Mouse (Mus musculus) MEL (cell line): ENCODE results near the gene Dlg2.

ENCODE experiments used
- BHLHE40 ChIP-seq: IDR thresholded peaks from 2 replicates; pipeline ENCODE4 v1.6.1; 2012; ENCODE audit warnings: low read depth, mild to moderate bottlenecking, inconsistent platforms, low read length, improper control_type of control experiment, borderline replicate concordance
- CTCF ChIP-seq, 3 experiments: IDR thresholded peaks in 2 of 3; conservative IDR thresholded peaks in 1 of 3; 2 replicates each; pipeline ENCODE4 v1.5.1; 2011 to 2012; ENCODE audit warnings: low read length in 3 of 3, low read depth in 2 of 3, mild to moderate bottlenecking in 2 of 3, improper control_type of control experiment in 1 of 3, inconsistent platforms in 1 of 3, mixed read lengths in 1 of 3, moderate library complexity in 1 of 3; ENCODE audit not compliant: control insufficient read depth in 1 of 3, insufficient read depth in 1 of 3, poor library complexity in 1 of 3, severe bottlenecking in 1 of 3
- KAT2A ChIP-seq: conservative IDR thresholded peaks from 2 replicates; pipeline ENCODE4 v1.6.1; 2012; ENCODE audit warnings: low read depth, low read length, improper control_type of control experiment, inconsistent platforms
- MAX ChIP-seq: IDR thresholded peaks from 2 replicates; pipeline ENCODE4 v1.6.1; 2011; ENCODE audit warnings: low read length, improper control_type of control experiment
- POLR2A ChIP-seq, 2 experiments: IDR thresholded peaks; 2 replicates each; pipeline ENCODE4 v1.6.1; 2011 to 2012; ENCODE audit warnings: low read length in 2 of 2, mild to moderate bottlenecking in 2 of 2, control low read depth in 1 of 2, improper control_type of control experiment in 1 of 2, low read depth in 1 of 2, moderate library complexity in 1 of 2; ENCODE audit not compliant: control insufficient read depth in 1 of 2, insufficient read depth in 1 of 2, poor library complexity in 1 of 2
- POLR2AphosphoS2 ChIP-seq: IDR thresholded peaks from 2 replicates; pipeline ENCODE4 v1.6.1; 2011; ENCODE audit warnings: low read length, improper control_type of control experiment
- USF1 ChIP-seq: IDR thresholded peaks from 2 replicates; pipeline ENCODE4 v1.6.1; 2014; ENCODE audit warnings: low read depth, mild to moderate bottlenecking, inconsistent platforms, low read length, improper control_type of control experiment, moderate library complexity
- USF2 ChIP-seq, 2 experiments: IDR thresholded peaks; 2 replicates each; pipeline ENCODE4 v1.6.1; 2011 to 2012; ENCODE audit warnings: improper control_type of control experiment in 2 of 2, low read length in 2 of 2, borderline replicate concordance in 1 of 2, inconsistent platforms in 1 of 2, low read depth in 1 of 2, mild to moderate bottlenecking in 1 of 2; ENCODE audit not compliant: insufficient read depth in 1 of 2

- TF ChIP-seq MAX (no peak), POLR2A (IDR thresholded peaks at IDR 0.05; ENCODE audit: control insufficient read depth in 1 of 2, insufficient read depth in 1 of 2, low read depth in 1 of 2, low read length in 2 of 2, poor library complexity in 1 of 2) (no peak), CTCF (IDR thresholded peaks at IDR 0.05 in 2 of 3, conservative IDR thresholded peaks at IDR 0.05 in 1 of 3; ENCODE audit: control insufficient read depth in 1 of 3, insufficient read depth in 1 of 3, low read depth in 2 of 3, low read length in 3 of 3, poor library complexity in 1 of 3, severe bottlenecking in 1 of 3) (no peak), USF2 (IDR thresholded peaks at IDR 0.05; ENCODE audit: borderline replicate concordance in 1 of 2, insufficient read depth in 1 of 2, low read depth in 1 of 2, low read length in 2 of 2) (no peak), USF1 (no peak), KAT2A (no peak), POLR2AphosphoS2 (no peak), BHLHE40 (no peak)
These were observed 1709.9 kb downstream of the Dlg2 start for GRCm38 (mm10) chr7:92186341-92186740.
